Mouse (Mus musculus) telencephalon, adult 2 months (tissue): ENCODE data around the gene Mettl8.

ENCODE experiments used
- DNase-seq: peaks from one replicate; pipeline ENCODE4 v3.0.0-alpha.2; 2011; ENCODE audit warnings: low read depth, low spot score

Gene Mettl8

GRCm38 (mm10) chr2:70932965-70933364 lies 122.4 kb downstream of the Mettl8 start:
- no peak for DNase-seq

GRCm38 (mm10) chr2:70930631-70931288 lies 124.6 kb downstream of the Mettl8 start:
- no peak for DNase-seq

- no peak for DNase-seq
Observed at GRCm38 (mm10) chr2:70929714-70930113, 125.7 kb downstream of the Mettl8 start.

GRCm38 (mm10) chr2:70924049-70924448 lies 131.3 kb downstream of the Mettl8 start:
- no peak for DNase-seq

- DNase-seq, result no peak
Observed at GRCm38 (mm10) chr2:70922814-70923213, 132.6 kb downstream of the Mettl8 start.

- no peak for DNase-seq
Observed at GRCm38 (mm10) chr2:70920937-70921596, 134.3 kb downstream of the Mettl8 start.

- DNase-seq, result no peak
Observed at GRCm38 (mm10) chr2:70919913-70920522, 135.4 kb downstream of the Mettl8 start.

- no peak for DNase-seq
Observed at GRCm38 (mm10) chr2:70918516-70918915, 136.9 kb downstream of the Mettl8 start.
